Mouse (Mus musculus) testis, adult 2 months (tissue): Measurements from ENCODE around the gene Slc38a1.

Experiments
- CTCF ChIP-seq: fragments of 200-500 bp; IDR thresholded peaks from 2 replicates; pipeline ENCODE4 v1.5.1; 2012; ENCODE audit warnings: low read depth, mild to moderate bottlenecking, inconsistent platforms, low read length, moderate library complexity; ENCODE audit not compliant: control insufficient read depth, insufficient read depth, insufficient replicate concordance
- POLR2A ChIP-seq: fragments of 200-500 bp; IDR thresholded peaks from 2 replicates; pipeline ENCODE4 v1.6.1; 2012; ENCODE audit warnings: low read depth, mild to moderate bottlenecking, inconsistent platforms, low read length, moderate library complexity; ENCODE audit not compliant: control insufficient read depth

- TF ChIP-seq POLR2A (no peak), CTCF (no peak)
Observed at GRCm38 (mm10) chr15:96688784-96689318, 46.1 kb upstream of the Slc38a1 start.
